Mouse (Mus musculus) erythroblast, embryonic 14.5 days (primary cell): ENCODE measurements at regions not wholly inside any gene's neighbourhood (a gene's known extent, or its start where the extent isn't known, plus 50 kb on each side); places are given as distances from the start of the nearest gene placed in this dataset.

Source experiments
- GATA1 ChIP-seq: IDR thresholded peaks from 2 replicates; pipeline ENCODE4 v1.6.1; 2012; ENCODE audit warnings: low read length, inconsistent platforms, mixed read lengths
- TAL1 ChIP-seq: IDR thresholded peaks from 3 replicates; pipeline ENCODE4 v1.6.1; 2012; ENCODE audit warnings: low read length, inconsistent platforms, mixed read lengths

DNA sequence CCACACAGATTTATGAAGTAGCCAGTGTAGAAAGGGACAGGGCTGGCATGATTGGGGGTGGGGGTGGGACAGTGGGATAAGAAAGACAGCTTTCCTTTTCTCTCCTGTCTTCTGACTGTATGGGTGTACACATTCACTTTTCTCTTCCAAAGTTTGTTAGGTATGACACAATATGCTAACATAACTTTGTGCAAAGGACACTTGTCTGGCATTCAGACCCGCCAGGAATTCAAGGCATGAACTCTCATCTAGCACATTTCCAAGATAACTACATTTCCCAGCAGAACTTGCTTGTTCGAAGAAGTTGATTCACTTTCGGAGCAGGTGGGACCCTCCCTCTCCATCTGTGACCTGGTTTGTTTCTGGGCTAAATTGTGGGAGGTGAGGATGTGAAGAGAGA, 289.7 kb downstream of the Hlx start:
- TF ChIP-seq TAL1 (no peak), GATA1 (no peak)
